Mouse (Mus musculus) liver, embryonic 14.5 days (tissue): ENCODE results near the gene Ptbp3. TPM values are rescaled to one million over a fixed set of nuclear protein-coding genes. Genes with fewer than 3 reads are reported as not detected.

Experiments used
- ATAC-seq: fragments of 200-750 bp; cut with Nextera tagmentation; 2 replicates; pipeline ENCODE4 v1.8.0; 2017; ENCODE audit warnings: moderate number of reproducible peaks, mild to moderate bottlenecking, moderate library complexity; ENCODE audit not compliant: insufficient read depth
- DNase-seq, 3 experiments: peaks; one replicate each; pipeline ENCODE4 v3.0.0-alpha.2; 2012 to 2013; ENCODE audit warnings: low read depth in 3 of 3, low spot score in 3 of 3
- H3K27ac ChIP-seq: fragments of 300-500 bp; sonication (generic); 2 replicates; pipeline ENCODE4 v1.5.1; 2014; ENCODE audit warnings: moderate library complexity, mild to moderate bottlenecking, control low read depth, inconsistent platforms
- H3K27me3 ChIP-seq: fragments of 300-500 bp; sonication (generic); 2 replicates; pipeline ENCODE4 v1.6.1; 2014; ENCODE audit warnings: mild to moderate bottlenecking, low read length, moderate library complexity; ENCODE audit not compliant: control insufficient read depth, insufficient read depth
- H3K36me3 ChIP-seq: fragments of 300-500 bp; sonication (generic); replicated peaks from 2 replicates; pipeline ENCODE4 v1.6.1; 2014; ENCODE audit warnings: low read depth; ENCODE audit not compliant: control insufficient read depth, insufficient read depth
- H3K4me1 ChIP-seq, 2 experiments: fragments of 200-500 bp in 1 of 2; fragments of 300-500 bp in 1 of 2; sonication (generic) in 1 of 2; replicated peaks; 2 replicates each; pipeline ENCODE4 v1.6.1; 2012 to 2014; ENCODE audit warnings: antibody characterized with exemption in 1 of 2, inconsistent platforms in 1 of 2, low read length in 1 of 2; ENCODE audit not compliant: control insufficient read depth in 2 of 2, insufficient read depth in 2 of 2
- H3K4me2 ChIP-seq: fragments of 300-500 bp; sonication (generic); 2 replicates; pipeline ENCODE4 v1.6.1; 2014; ENCODE audit warnings: low read depth, mild to moderate bottlenecking, control low read depth, moderate library complexity
- H3K4me3 ChIP-seq, 2 experiments: fragments of 200-500 bp in 1 of 2; fragments of 300-500 bp in 1 of 2; sonication (generic) in 1 of 2; 2 replicates each; pipeline ENCODE4 v1.5.1; 2012 to 2014; ENCODE audit warnings: low read depth in 2 of 2, low read length in 2 of 2, mild to moderate bottlenecking in 2 of 2, control low read depth in 1 of 2, inconsistent platforms in 1 of 2, moderate library complexity in 1 of 2; ENCODE audit not compliant: insufficient read depth in 1 of 2
- H3K9ac ChIP-seq: fragments of 300-500 bp; sonication (generic); replicated peaks from 2 replicates; pipeline ENCODE4 v1.6.1; 2014; ENCODE audit warnings: mild to moderate bottlenecking, control low read depth, moderate library complexity
- H3K9me3 ChIP-seq: fragments of 300-500 bp; sonication (generic); 2 replicates; pipeline ENCODE4 v1.6.1; 2016; ENCODE audit warnings: low read length, mixed read lengths; ENCODE audit not compliant: control insufficient read depth
- CTCF ChIP-seq: IDR thresholded peaks from 2 replicates; pipeline ENCODE4 v1.5.1; 2016; ENCODE audit warnings: antibody characterized with exemption, low read depth, control low read depth
- EP300 ChIP-seq: IDR thresholded peaks from 2 replicates; pipeline ENCODE4 v1.6.1; 2016; ENCODE audit warnings: antibody characterized with exemption, low read depth
- WGBS: fragments of 180-500 bp; shearing (Covaris S2); extraction: QIAGEN DNeasy Blood & Tissue Kit; methylation state at CpG from one replicate; pipeline ENCODE4 v1.1.7; 2014; ENCODE audit not compliant: insufficient replicate concordance; 5-methylcytosine and 5-hydroxymethylcytosine counted together
- polyA plus RNA-seq, 2 experiments: library from polyadenylated mRNA; depleted of rRNA in 1 of 2; stranded (reverse) in 1 of 2; unstranded in 1 of 2; fragments of >200 nt; fragmentation: Nextera tagmentation in 1 of 2; extraction: Ambion mirVana in 1 of 2; gene quantifications; 2 replicates each; pipeline versions ENCODE4 v1.2.1 to v1.2.3; 2012 to 2014

The Ptbp3 gene
- polyA plus RNA-seq, 2 experiments: 26.6 to 64.7 TPM

GRCm38 (mm10) chr4:59548560-59549174 is 497 bp downstream of the Ptbp3 start:
- peak overlapping the region; percentile 74 to 88 for H3K4me3 ChIP-seq
- peak overlapping the region; percentile 99 for H3K9ac ChIP-seq
- DNase-seq (peak in 2 of 3 experiments; percentile 56 to 69), ATAC-seq (peak; percentile 72)
- TF ChIP-seq EP300 (no peak), CTCF (no peak)
- no peaks in the 10 kb centered on the region for H3K27me3 ChIP-seq
- under 1% methylated on average over 83 of the region's 83 CpGs for WGBS
- peak overlapping the region; percentile 96 for H3K4me2 ChIP-seq
- H3K36me3 ChIP-seq: no peaks in the 10 kb centered on the region
- peak overlapping the region; percentile 96 for H3K27ac ChIP-seq
- H3K9me3 ChIP-seq: no peaks in the 10 kb centered on the region
- peaks cover 13 to 18% of the 10 kb centered on the region in 2 experiments for H3K4me1 ChIP-seq

GRCm38 (mm10) chr4:59548011-59548559 is 1.1 kb downstream of the Ptbp3 start:
- no peak for TF ChIP-seq CTCF
- TF ChIP-seq EP300: no peak
- Histone ChIP-seq H3K4me2 (peak overlapping the region; percentile 96), H3K36me3 (no peaks in the 10 kb centered on the region), H3K27ac (peak overlapping the region; percentile 96), H3K4me3 (peak overlapping the region; percentile 74 to 88), H3K27me3 (no peaks in the 10 kb centered on the region), H3K9me3 (no peaks in the 10 kb centered on the region), H3K9ac (peak overlapping the region; percentile 99), H3K4me1 (peaks cover 12 to 18% of the 10 kb centered on the region in 2 experiments)
- ATAC-seq: no peak
- under 1% methylated on average over 18 of the region's 18 CpGs for WGBS
- no peak for DNase-seq

- DNase-seq (peak; percentile 58 to 67 (median 61)), ATAC-seq (no peak)
- peaks cover 10 to 18% of the 10 kb centered on the region in 2 experiments for H3K4me1 ChIP-seq
- no peaks in the 10 kb centered on the region for H3K27me3 ChIP-seq
- no peaks in the 10 kb centered on the region for H3K36me3 ChIP-seq
- peak overlapping the region; percentile 74 to 88 for H3K4me3 ChIP-seq
- peak overlapping the region; percentile 96 for H3K4me2 ChIP-seq
- H3K27ac ChIP-seq: peak overlapping the region; percentile 96
- 0 out of 2 replicates have a peak, but pooled peaks have one; percentile 15 for TF ChIP-seq EP300
- no peak for TF ChIP-seq CTCF
- peak overlapping the region; percentile 99 for H3K9ac ChIP-seq
- WGBS: 13% methylated on average over 11 of the region's 11 CpGs
- H3K9me3 ChIP-seq: no peaks in the 10 kb centered on the region
Observed at GRCm38 (mm10) chr4:59547136-59547889, 1.9 kb downstream of the Ptbp3 start.

GRCm38 (mm10) chr4:59546285-59547071 is 2.7 kb downstream of the Ptbp3 start:
- Histone ChIP-seq H3K4me3 (peak overlapping the region; percentile 74 to 88), H3K4me2 (peak overlapping the region; percentile 96), H3K9me3 (no peaks in the 10 kb centered on the region), H3K4me1 (peaks cover 9 to 20% of the 10 kb centered on the region in 2 experiments), H3K27me3 (no peaks in the 10 kb centered on the region), H3K36me3 (no peaks in the 10 kb centered on the region), H3K9ac (peak overlapping the region; percentile 99), H3K27ac (peak overlapping the region; percentile 96; the same call in 1 of the 2 replicates)
- DNase-seq: no peak
- WGBS: 26% methylated on average over 7 of the region's 7 CpGs
- no peak for ATAC-seq
- TF ChIP-seq CTCF (no peak), EP300 (no peak)
